Mouse (Mus musculus): Measurements from ENCODE around the gene Myf6. TPM values are rescaled to one million over a fixed set of nuclear protein-coding genes. Genes with fewer than 3 reads are reported as not detected.

Gene Myf6
- total RNA-seq, 2 experiments from 2014 or later = not detected

DNA sequence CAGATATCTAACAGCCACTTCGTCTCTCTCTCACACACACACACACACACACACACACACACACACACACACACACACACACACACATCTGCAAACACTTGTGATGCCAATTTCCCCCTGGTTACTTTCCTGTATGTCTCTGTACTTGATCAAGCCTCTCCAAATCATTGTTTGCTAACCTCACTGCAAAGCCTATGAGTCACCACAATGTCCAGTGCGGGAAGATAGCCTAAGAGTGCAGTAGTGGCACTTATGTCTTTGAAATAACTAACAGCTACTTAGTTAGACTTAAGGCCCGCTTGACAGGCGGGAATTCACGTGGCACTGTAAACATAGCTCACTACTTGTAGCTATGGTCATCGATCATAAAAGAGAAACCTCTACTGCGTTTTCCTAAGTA lies 26.7 kb downstream of the Myf6 start:
- no peak for DNase-seq (ENCODE audit: extremely low spot score in 1 of 2, low spot score in 2 of 2)
- intact Hi-C loops (cut with DNase I) = no loop called here

DNA sequence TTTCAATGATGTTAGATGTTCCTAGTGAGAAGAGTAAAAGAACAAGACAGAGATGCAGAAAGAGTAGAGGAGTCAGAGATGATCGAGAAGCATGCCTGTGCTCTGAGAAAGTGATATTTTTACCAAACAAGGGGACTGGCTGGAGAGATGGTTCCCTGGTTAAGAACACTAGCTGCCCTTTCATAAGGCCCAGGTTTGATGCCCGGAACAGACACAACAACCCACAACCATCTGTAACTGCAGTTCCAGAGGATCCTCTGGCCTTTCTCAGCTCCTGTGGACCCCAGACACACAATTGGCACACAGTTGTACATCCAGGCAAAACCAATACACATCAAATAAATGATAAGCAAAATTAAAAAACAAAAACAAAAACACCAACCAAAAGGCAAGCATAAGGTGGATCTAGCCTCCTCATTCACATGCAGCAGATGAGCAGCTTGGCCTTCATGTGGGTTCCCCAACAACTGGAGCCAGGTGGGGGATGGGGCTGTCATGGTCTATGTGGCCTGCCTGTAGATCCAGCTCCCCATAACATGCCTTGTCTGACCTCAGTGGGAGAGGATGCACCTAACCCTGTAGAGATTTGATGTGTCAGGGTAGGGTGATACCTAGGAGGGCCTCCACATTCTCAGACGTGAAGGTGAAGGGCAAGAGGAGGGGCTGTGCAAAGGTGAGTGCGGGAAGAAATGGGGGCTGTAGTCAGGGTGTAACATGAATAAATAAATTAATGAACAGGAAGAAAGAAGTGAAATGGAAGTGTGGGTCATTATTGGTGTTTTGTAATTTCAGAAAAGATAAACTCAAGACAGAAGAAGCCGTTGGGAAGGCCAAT lies 44.8 kb downstream of the Myf6 start:
- intact Hi-C loops (cut with DNase I) = no loop called here

More for the DNA sequence above, 44.8 kb downstream of the Myf6 start:
- DNase-seq (ENCODE audit: extremely low spot score in 1 of 2, low spot score in 2 of 2) = no peak

Small RNAs within 50 kb of the gene (microRNA-seq; reads per million reads assigned to microRNA genes)
- not detected for gene Gm44403

Other genes starting within 250 kb of the Myf6 start
- 10 to 100 TPM; 41.2 to 43.4 TPM for gene Lin7a, start 223.1 kb downstream of the Myf6 start, total RNA-seq (2021)
- not detected for gene Myf5, start 8.6 kb downstream of the Myf6 start, total RNA-seq (2021)
- under 1 TPM; 0.06 to 0.12 TPM for gene Ptprq, start 225.3 kb upstream of the Myf6 start, total RNA-seq (2021)

Data from left cerebral cortex, postnatal 10 days (tissue).